Mouse (Mus musculus) cerebellum, adult 2 months (tissue): ENCODE results near the gene Nwd2. TPM values are rescaled to one million over a fixed set of nuclear protein-coding genes. Genes with fewer than 3 reads are reported as not detected.
A peak's percentile ranks its signal among the peaks of the same experiment; 100 is the strongest.

Experiments
- DNase-seq, 2 experiments: peaks; one replicate each; pipeline ENCODE4 v3.0.0; 2021
- H3K27ac ChIP-seq: fragments of 200-500 bp; 2 replicates; pipeline ENCODE4 v1.5.1; 2012; ENCODE audit warnings: low read length, control low read depth, inconsistent platforms; ENCODE audit not compliant: insufficient read depth
- H3K27me3 ChIP-seq: fragments of 200-500 bp; 2 replicates; pipeline ENCODE4 v1.6.1; 2012; ENCODE audit warnings: inconsistent platforms, mild to moderate bottlenecking, low read length, moderate library complexity; ENCODE audit not compliant: control insufficient read depth, insufficient read depth
- H3K4me1 ChIP-seq: fragments of 200-500 bp; 2 replicates; pipeline ENCODE4 v1.6.1; 2011; ENCODE audit warnings: low read length; ENCODE audit not compliant: control insufficient read depth, insufficient read depth
- H3K4me3 ChIP-seq: fragments of 200-500 bp; replicated peaks from 2 replicates; pipeline ENCODE3; 2011; ENCODE audit warnings: mild to moderate bottlenecking, low read depth, low read length, control low read depth; ENCODE audit not compliant: insufficient read depth
- CTCF ChIP-seq: fragments of 200-500 bp; IDR thresholded peaks from 2 replicates; pipeline ENCODE4 v1.5.1; 2011; ENCODE audit warnings: low read depth, mild to moderate bottlenecking, control low read depth, low read length, moderate library complexity, borderline replicate concordance; ENCODE audit not compliant: insufficient read depth
- POLR2A ChIP-seq: fragments of 200-500 bp; IDR thresholded peaks from 2 replicates; pipeline ENCODE4 v1.6.1; 2011; ENCODE audit warnings: low read length, control low read depth, borderline replicate concordance; ENCODE audit not compliant: insufficient read depth
- WGBS: fragments of 180-500 bp; shearing (Covaris S2); methylation state at CpG from one replicate; pipeline ENCODE4 v1.1.7; 2018; 5-methylcytosine and 5-hydroxymethylcytosine counted together
- polyA plus RNA-seq: library from polyadenylated mRNA; depleted of rRNA; stranded (reverse); fragments of >200 nt; gene quantifications from 2 replicates; pipeline ENCODE4 v1.2.3, GENCODE M21; 2012

Gene Nwd2
- polyA plus RNA-seq, 1 experiment = 5.2 TPM

- Histone ChIP-seq H3K4me3 (no peak overlapping the region), H3K27me3 (no peaks in the 10 kb centered on the region), H3K4me1 (no peaks in the 10 kb centered on the region), H3K27ac (no peak overlapping the region)
- TF ChIP-seq CTCF (no peak), POLR2A (no peak)
- WGBS = 52% methylated on average over 8 of the region's 8 CpGs
- no peak for DNase-seq
Measured at GRCm38 (mm10) chr5:63767464-63767863, 118.6 kb downstream of the Nwd2 start.

GRCm38 (mm10) chr5:63768220-63768619 is 119.3 kb downstream of the Nwd2 start:
- WGBS = 80% methylated on average over 4 of the region's 4 CpGs

GRCm38 (mm10) chr5:63772971-63773370 is 124.1 kb downstream of the Nwd2 start:
- Histone ChIP-seq H3K4me3 (no peak overlapping the region), H3K27me3 (no peaks in the 10 kb centered on the region), H3K27ac (no peak overlapping the region), H3K4me1 (no peaks in the 10 kb centered on the region)
- WGBS = 32% methylated on average over 2 of the region's 2 CpGs
- no peak for TF ChIP-seq POLR2A
- TF ChIP-seq CTCF = no peak
- DNase-seq = no peak

More at GRCm38 (mm10) chr5:63768220-63768619, 119.3 kb downstream of the Nwd2 start:
- Histone ChIP-seq H3K4me1 (no peaks in the 10 kb centered on the region), H3K27me3 (no peaks in the 10 kb centered on the region), H3K27ac (no peak overlapping the region), H3K4me3 (no peak overlapping the region)
- TF ChIP-seq CTCF (no peak), POLR2A (no peak)
- DNase-seq = no peak

GRCm38 (mm10) chr5:63773603-63774002 is 124.7 kb downstream of the Nwd2 start:
- H3K27me3 ChIP-seq = no peaks in the 10 kb centered on the region
- no peak overlapping the region for H3K27ac ChIP-seq
- 33% methylated on average over 1 of the region's 1 CpGs for WGBS
- no peak for DNase-seq
- TF ChIP-seq CTCF = no peak
- TF ChIP-seq POLR2A = no peak
- H3K4me1 ChIP-seq = no peaks in the 10 kb centered on the region
- no peak overlapping the region for H3K4me3 ChIP-seq

- TF ChIP-seq CTCF (no peak), POLR2A (no peak)
- H3K27me3 ChIP-seq = no peaks in the 10 kb centered on the region
- H3K27ac ChIP-seq = no peak overlapping the region
- no peak overlapping the region for H3K4me3 ChIP-seq
- WGBS = 88% methylated on average over 10 of the region's 10 CpGs
- DNase-seq = no peak
- H3K4me1 ChIP-seq = no peaks in the 10 kb centered on the region
Measured at GRCm38 (mm10) chr5:63788156-63788826, 139.4 kb downstream of the Nwd2 start.

GRCm38 (mm10) chr5:63811819-63812508 is 163.1 kb downstream of the Nwd2 start, which contains the start of gene 0610040J01Rik:
0610040J01Rik (plus strand) TSS chr5:63812363.
- no peaks in the 10 kb centered on the region; the same call in 1 of the 2 replicates for H3K27me3 ChIP-seq
- H3K4me1 ChIP-seq = no peaks in the 10 kb centered on the region
- TF ChIP-seq POLR2A (no peak), CTCF (peak; percentile 43; the same call in 1 of the 2 replicates)
- peak; percentile 29 to 36 for DNase-seq
- 3% methylated on average over 42 of the region's 42 CpGs for WGBS
- no peak within 1 kb of the TSS for H3K27ac ChIP-seq
- H3K4me3 ChIP-seq = peak within 1 kb of the TSS; percentile 11

- Histone ChIP-seq H3K4me3 (no peak overlapping the region), H3K27me3 (no peaks in the 10 kb centered on the region; the same call in 1 of the 2 replicates), H3K4me1 (no peaks in the 10 kb centered on the region), H3K27ac (no peak overlapping the region)
- no peak for DNase-seq
- WGBS = 2% methylated on average over 26 of the region's 26 CpGs
- no peak for TF ChIP-seq POLR2A
- TF ChIP-seq CTCF = no peak
Measured at GRCm38 (mm10) chr5:63812509-63812865, 163.6 kb downstream of the Nwd2 start.

GRCm38 (mm10) chr5:63816643-63817042 is 167.7 kb downstream of the Nwd2 start:
- Histone ChIP-seq H3K4me3 (no peak overlapping the region), H3K27ac (no peak overlapping the region), H3K27me3 (no peaks in the 10 kb centered on the region; the same call in 1 of the 2 replicates), H3K4me1 (no peaks in the 10 kb centered on the region)
- no peak for DNase-seq
- TF ChIP-seq CTCF (no peak), POLR2A (no peak)
- 89% methylated on average over 7 of the region's 7 CpGs for WGBS
